Mouse (Mus musculus): Measurements from ENCODE around the gene Haus4.

The Haus4 gene

GRCm38 (mm10) chr14:54572790-54573736, 18.6 kb upstream of the Haus4 start:
- DNase-seq (ENCODE audit: low spot score in 2 of 2) = no peak

- DNase-seq (ENCODE audit: low spot score in 2 of 2) = no peak
Observed at GRCm38 (mm10) chr14:54572122-54572521, 17.7 kb upstream of the Haus4 start.

- DNase-seq (ENCODE audit: low spot score in 2 of 2) = no peak
Observed at GRCm38 (mm10) chr14:54569451-54570392, 15.3 kb upstream of the Haus4 start.

GRCm38 (mm10) chr14:54568694-54569414, 14.4 kb upstream of the Haus4 start:
- peak in 1 of 2 experiments; percentile 73 for DNase-seq (ENCODE audit: low spot score in 2 of 2)

GRCm38 (mm10) chr14:54560527-54561242, 6.3 kb upstream of the Haus4 start:
- DNase-seq (ENCODE audit: low spot score in 2 of 2) = no peak

GRCm38 (mm10) chr14:54557330-54557729, 2.9 kb upstream of the Haus4 start:
- no peak for DNase-seq (ENCODE audit: low spot score in 2 of 2)

- DNase-seq (ENCODE audit: low spot score in 2 of 2) = no peak
Observed at GRCm38 (mm10) chr14:54553454-54553974, 902 bp downstream of the Haus4 start.

GRCm38 (mm10) chr14:54544703-54545102, 9.7 kb downstream of the Haus4 start:
- DNase-seq (ENCODE audit: low spot score in 2 of 2) = no peak

- no peak for DNase-seq (ENCODE audit: low spot score in 2 of 2)
Observed at GRCm38 (mm10) chr14:54540771-54541170, 13.6 kb downstream of the Haus4 start.

GRCm38 (mm10) chr14:54538580-54538979, 15.8 kb downstream of the Haus4 start:
- no peak for DNase-seq (ENCODE audit: low spot score in 2 of 2)

GRCm38 (mm10) chr14:54528446-54529111, 25.8 kb downstream of the Haus4 start:
- DNase-seq (ENCODE audit: low spot score in 2 of 2) = peak in 1 of 2 experiments; percentile 90

- no peak for DNase-seq (ENCODE audit: low spot score in 2 of 2)
Observed at GRCm38 (mm10) chr14:54528007-54528393, 26.4 kb downstream of the Haus4 start.

GRCm38 (mm10) chr14:54527227-54528006, 27.0 kb downstream of the Haus4 start:
- no peak for DNase-seq (ENCODE audit: low spot score in 2 of 2)

- no peak for DNase-seq (ENCODE audit: low spot score in 2 of 2)
Observed at GRCm38 (mm10) chr14:54523600-54523999, 30.8 kb downstream of the Haus4 start.

GRCm38 (mm10) chr14:54516710-54517310, 37.6 kb downstream of the Haus4 start:
- no peak for DNase-seq (ENCODE audit: low spot score in 2 of 2)

- no peak for DNase-seq (ENCODE audit: low spot score in 2 of 2)
Observed at GRCm38 (mm10) chr14:54509774-54510173, 44.6 kb downstream of the Haus4 start.

GRCm38 (mm10) chr14:54503092-54503491, 51.3 kb downstream of the Haus4 start:
- no peak for DNase-seq (ENCODE audit: low spot score in 2 of 2)

- no peak for DNase-seq (ENCODE audit: low spot score in 2 of 2)
Observed at GRCm38 (mm10) chr14:54501365-54501764, 53.1 kb downstream of the Haus4 start.

- no peak for DNase-seq (ENCODE audit: low spot score in 2 of 2)
Observed at GRCm38 (mm10) chr14:54499330-54499729, 55.1 kb downstream of the Haus4 start.

All from left cerebral cortex, adult 9 months (tissue).